Mouse (Mus musculus) heart, adult 2 months (tissue): ENCODE results near the gene Cul7.

Experiments used
- CTCF ChIP-seq: fragments of 200-600 bp; IDR thresholded peaks from 2 replicates; pipeline ENCODE4 v1.8.1; 2022; ENCODE audit warnings: antibody characterized with exemption, mild to moderate bottlenecking, moderate library complexity
- POLR2A ChIP-seq: fragments of 200-500 bp; IDR thresholded peaks from 2 replicates; pipeline ENCODE4 v1.6.1; 2011; ENCODE audit warnings: mild to moderate bottlenecking, low read depth, low read length, control low read depth; ENCODE audit not compliant: insufficient read depth

DNA sequence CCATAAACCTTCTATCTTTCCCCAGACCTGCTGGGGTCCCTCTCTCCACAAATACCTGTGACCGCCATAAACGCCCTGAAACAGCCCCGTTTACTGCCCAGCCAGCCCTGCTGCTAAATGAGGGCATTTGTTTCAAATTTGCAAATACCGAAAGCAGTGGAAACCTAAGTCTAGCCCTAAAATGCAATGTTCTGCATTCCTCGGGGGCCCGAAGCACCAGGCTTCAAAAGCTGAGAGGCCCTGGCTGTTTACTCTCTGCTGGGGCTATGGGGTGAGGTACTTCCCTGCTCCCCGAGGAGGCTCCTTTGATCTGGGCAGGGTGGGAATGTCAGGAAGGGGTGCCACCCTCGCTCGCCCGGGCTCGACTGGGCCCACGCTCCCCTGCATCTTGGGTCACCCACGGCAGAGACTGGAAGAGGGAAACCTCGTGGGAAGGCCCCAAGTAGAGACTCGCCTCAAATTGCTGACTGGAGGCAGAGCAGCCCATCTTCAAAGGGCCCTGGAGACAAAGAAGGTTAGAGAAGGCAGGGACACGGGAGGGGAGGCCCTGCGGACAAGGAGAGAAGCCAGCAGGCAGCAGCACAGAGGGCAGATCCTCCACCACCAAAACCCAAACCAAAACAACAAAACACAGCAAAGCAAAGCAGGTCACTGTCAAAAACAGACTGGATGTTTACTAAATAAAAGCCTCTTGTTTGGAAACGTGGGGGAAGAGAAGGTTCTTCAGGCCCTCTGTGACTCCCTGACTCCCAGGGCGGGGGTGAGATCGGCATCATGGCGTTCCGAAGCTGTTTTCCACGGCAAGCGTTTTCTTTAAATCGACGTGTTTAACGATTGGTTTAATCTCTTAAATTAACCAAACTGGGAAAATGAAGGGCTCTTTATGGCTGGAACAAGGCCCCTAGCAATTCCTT, 31.1 kb upstream of the Cul7 start:
- TF ChIP-seq CTCF, result no peak
- TF ChIP-seq POLR2A, result no peak
